Mouse (Mus musculus): ENCODE results near the gene Ern2. TPM values are rescaled to one million over a fixed set of nuclear protein-coding genes. Genes with fewer than 3 reads are reported as not detected.

Gene Ern2
- not detected in 2 replicates for total RNA-seq (2015)
- not detected in 2 replicates for total RNA-seq (2017)

GRCm38 (mm10) chr7:122186043-122186442, at the start of gene Ern2:
Gene Ern2, minus strand, starts transcription at chr7:122186207.
- no peak for ATAC-seq (ENCODE audit: poor library complexity, severe bottlenecking)

- no peak for ATAC-seq (ENCODE audit: poor library complexity, severe bottlenecking)
These were observed 44.9 kb upstream of the Ern2 start for GRCm38 (mm10) chr7:122230866-122231265.

- ATAC-seq (ENCODE audit: poor library complexity, severe bottlenecking): no peak
These were observed 43.9 kb upstream of the Ern2 start for GRCm38 (mm10) chr7:122229916-122230315.

GRCm38 (mm10) chr7:122229306-122229705, 43.3 kb upstream of the Ern2 start:
- ATAC-seq (ENCODE audit: poor library complexity, severe bottlenecking): no peak

- no peak for ATAC-seq (ENCODE audit: poor library complexity, severe bottlenecking)
These were observed 40.7 kb upstream of the Ern2 start for GRCm38 (mm10) chr7:122226744-122227143.

GRCm38 (mm10) chr7:122226020-122226742, 40.2 kb upstream of the Ern2 start:
- no peak for ATAC-seq (ENCODE audit: poor library complexity, severe bottlenecking)

- ATAC-seq (ENCODE audit: poor library complexity, severe bottlenecking): no peak
These were observed 33.4 kb upstream of the Ern2 start, which contains the start of gene Chp2 for GRCm38 (mm10) chr7:122219315-122219801. Gene Chp2, plus strand, starts transcription at chr7:122219496.

- ATAC-seq (ENCODE audit: poor library complexity, severe bottlenecking): no peak
These were observed 22.4 kb upstream of the Ern2 start for GRCm38 (mm10) chr7:122208276-122209021.

- peak; percentile 86 for ATAC-seq (ENCODE audit: poor library complexity, severe bottlenecking)
These were observed 20.1 kb upstream of the Ern2 start for GRCm38 (mm10) chr7:122206121-122206520.

- ATAC-seq (ENCODE audit: poor library complexity, severe bottlenecking): no peak
These were observed 17.9 kb upstream of the Ern2 start for GRCm38 (mm10) chr7:122203936-122204335.

- ATAC-seq (ENCODE audit: poor library complexity, severe bottlenecking): peak; percentile 79
These were observed 13.3 kb upstream of the Ern2 start for GRCm38 (mm10) chr7:122199296-122199695.

GRCm38 (mm10) chr7:122197306-122197705, 11.3 kb upstream of the Ern2 start:
- peak; percentile 81 for ATAC-seq (ENCODE audit: poor library complexity, severe bottlenecking)

GRCm38 (mm10) chr7:122196771-122197170, 10.8 kb upstream of the Ern2 start:
- peak; percentile 45; the same call in 1 of the 2 replicates for ATAC-seq (ENCODE audit: poor library complexity, severe bottlenecking)

GRCm38 (mm10) chr7:122193919-122194318, 7.9 kb upstream of the Ern2 start:
- no peak for ATAC-seq (ENCODE audit: poor library complexity, severe bottlenecking)

- no peak for ATAC-seq (ENCODE audit: poor library complexity, severe bottlenecking)
These were observed 5.1 kb upstream of the Ern2 start for GRCm38 (mm10) chr7:122191097-122191496.

GRCm38 (mm10) chr7:122189484-122189883, 3.5 kb upstream of the Ern2 start:
- peak; percentile 92 for ATAC-seq (ENCODE audit: poor library complexity, severe bottlenecking)

GRCm38 (mm10) chr7:122184569-122184968, 1.4 kb downstream of the Ern2 start:
- ATAC-seq (ENCODE audit: poor library complexity, severe bottlenecking): no peak

GRCm38 (mm10) chr7:122180720-122181119, 5.3 kb downstream of the Ern2 start:
- ATAC-seq (ENCODE audit: poor library complexity, severe bottlenecking): no peak

- ATAC-seq (ENCODE audit: poor library complexity, severe bottlenecking): peak; percentile 43
These were observed 14.4 kb downstream of the Ern2 start for GRCm38 (mm10) chr7:122171613-122172012.

- no peak for ATAC-seq (ENCODE audit: poor library complexity, severe bottlenecking)
These were observed 15.3 kb downstream of the Ern2 start for GRCm38 (mm10) chr7:122170705-122171104.

- no peak for ATAC-seq (ENCODE audit: poor library complexity, severe bottlenecking)
These were observed 18.8 kb downstream of the Ern2 start for GRCm38 (mm10) chr7:122167203-122167602.

- ATAC-seq (ENCODE audit: poor library complexity, severe bottlenecking): no peak
These were observed 22.2 kb downstream of the Ern2 start for GRCm38 (mm10) chr7:122163766-122164165.
